Mouse (Mus musculus): Measurements from ENCODE around the gene Car10. TPM values are rescaled to one million over a fixed set of nuclear protein-coding genes. Genes with fewer than 3 reads are reported as not detected.

Car10 gene
- 0.47 and 1.1 TPM in 2 replicates for polyA plus RNA-seq (2016; fragmentation: Nextera tagmentation; extraction: Ambion mirVana)

DNA sequence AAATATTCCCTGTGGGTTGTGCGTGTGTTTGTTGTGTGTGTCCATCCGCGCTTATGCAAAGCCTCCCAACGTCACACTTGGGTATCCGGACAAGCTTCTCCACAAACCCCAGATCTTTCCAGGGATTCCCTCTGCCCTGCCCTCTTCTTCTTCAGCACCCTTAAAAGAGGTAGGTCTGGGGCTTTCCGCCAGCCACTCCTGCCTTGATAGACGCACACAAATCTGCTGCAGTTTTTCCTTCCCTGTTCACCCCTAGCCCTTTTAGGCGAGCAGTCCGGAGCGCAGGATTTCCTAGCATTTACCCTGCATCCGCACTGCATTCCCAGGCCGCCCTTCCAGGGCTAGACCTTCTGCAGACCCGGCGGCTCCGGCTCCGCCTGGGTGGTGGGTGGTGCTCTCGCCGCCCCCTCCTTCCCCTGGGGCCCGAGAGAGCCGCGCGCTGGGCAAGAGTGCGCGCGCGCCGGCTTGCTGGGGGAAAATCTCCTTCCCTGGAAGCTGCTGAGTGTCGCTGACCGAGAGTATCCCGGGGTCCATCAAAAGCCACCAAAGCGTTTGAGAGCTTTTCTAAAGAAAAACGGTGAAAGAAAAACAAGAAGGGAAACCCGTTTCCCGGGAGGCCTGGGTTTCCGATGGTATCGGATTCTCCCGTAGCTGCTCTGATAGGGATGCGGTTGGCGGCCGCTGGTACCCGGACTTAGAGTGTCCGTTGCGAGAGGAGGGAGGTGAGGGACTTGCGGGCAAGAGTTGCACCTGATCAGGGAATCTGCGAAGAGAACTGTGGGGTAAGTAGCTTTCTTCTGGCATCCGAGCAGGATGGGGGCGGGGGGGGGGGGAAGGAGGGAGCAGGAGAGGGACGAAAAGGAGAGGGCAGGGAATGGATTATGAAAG lies at the start of gene Car10:
TSS of gene Car10 (plus strand) at position 88 of the 888 bp plus-strand sequence.
- DNase-seq (ENCODE audit: low spot score) = peak; percentile 55
- H3K9me3 ChIP-seq (replicated peaks) = no peaks in the 10 kb centered on the region
- peaks cover 32% of the 10 kb centered on the region for H3K4me1 ChIP-seq
- under 1% methylated on average over 47 of the region's 48 CpGs for WGBS
- no peaks in the 10 kb centered on the region for H3K36me3 ChIP-seq
- no peak within 1 kb of the TSS for H3K27ac ChIP-seq (replicated peaks)
- H3K27me3 ChIP-seq (ENCODE audit: low read depth, poor library complexity, severe bottlenecking) = peaks cover 66% of the 10 kb centered on the region
- peak within 1 kb of the TSS; percentile 66 for H3K4me3 ChIP-seq

DNA sequence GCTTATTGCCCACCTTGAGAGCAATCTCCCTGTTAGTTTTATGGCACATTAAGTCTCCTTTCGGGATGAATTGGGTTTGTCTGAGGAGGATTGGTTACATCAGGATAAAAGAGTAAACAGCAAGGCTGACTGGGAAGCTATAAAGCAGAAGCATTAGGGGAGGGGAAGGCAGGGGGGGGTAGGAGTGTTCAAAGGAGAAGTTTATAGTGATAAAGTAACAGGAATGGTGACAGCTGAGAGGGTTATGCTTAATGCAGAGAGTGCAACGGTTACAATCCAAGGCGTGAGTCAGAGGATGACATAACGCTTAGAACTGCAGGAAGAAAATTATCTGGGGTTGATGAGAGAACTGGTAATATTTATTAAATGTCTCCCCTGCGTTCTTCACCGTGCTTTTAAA lies 32.8 kb upstream of the Car10 start:
- Histone ChIP-seq H3K9me3 (replicated peaks) (no peaks in the 10 kb centered on the region), H3K27me3 (ENCODE audit: low read depth, poor library complexity, severe bottlenecking) (no peaks in the 10 kb centered on the region), H3K36me3 (no peaks in the 10 kb centered on the region), H3K4me1 (no peaks in the 10 kb centered on the region), H3K4me3 (no peak overlapping the region), H3K27ac (replicated peaks) (no peak overlapping the region)
- DNase-seq (ENCODE audit: low spot score) = no peak
- WGBS = 80% methylated on average over 6 of the region's 6 CpGs

DNA sequence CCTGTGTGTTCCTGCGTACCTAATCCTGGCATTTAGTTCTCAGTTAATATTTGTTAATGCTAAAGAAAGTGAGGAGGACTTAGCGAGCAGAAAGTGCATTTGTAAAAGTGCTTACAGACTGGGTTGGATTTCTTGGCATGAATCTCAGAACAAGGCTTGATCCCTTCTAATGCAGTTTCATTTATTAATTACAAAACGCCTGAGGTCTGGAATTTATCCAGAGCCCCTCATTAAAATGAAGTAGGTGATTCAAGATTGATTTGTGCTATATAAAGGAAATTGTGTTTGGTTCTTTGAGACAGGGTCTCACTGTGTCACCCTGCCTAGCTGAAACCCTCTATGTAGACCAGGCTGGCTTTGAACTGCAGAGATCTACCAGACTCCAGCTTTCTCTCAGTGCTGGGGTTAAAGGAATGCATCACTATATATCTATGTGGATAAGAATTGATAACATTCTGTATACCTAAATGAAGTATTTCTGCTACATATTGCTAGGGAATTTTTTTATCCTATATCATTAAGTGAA lies 32.1 kb upstream of the Car10 start:
- no peak for DNase-seq (ENCODE audit: low spot score)
- 83% methylated on average over 3 of the region's 3 CpGs for WGBS
- H3K9me3 ChIP-seq (replicated peaks) = no peaks in the 10 kb centered on the region
- H3K27me3 ChIP-seq (ENCODE audit: low read depth, poor library complexity, severe bottlenecking) = no peaks in the 10 kb centered on the region
- H3K4me3 ChIP-seq = no peak overlapping the region
- H3K36me3 ChIP-seq = no peaks in the 10 kb centered on the region
- H3K4me1 ChIP-seq = no peaks in the 10 kb centered on the region
- no peak overlapping the region for H3K27ac ChIP-seq (replicated peaks)

DNA sequence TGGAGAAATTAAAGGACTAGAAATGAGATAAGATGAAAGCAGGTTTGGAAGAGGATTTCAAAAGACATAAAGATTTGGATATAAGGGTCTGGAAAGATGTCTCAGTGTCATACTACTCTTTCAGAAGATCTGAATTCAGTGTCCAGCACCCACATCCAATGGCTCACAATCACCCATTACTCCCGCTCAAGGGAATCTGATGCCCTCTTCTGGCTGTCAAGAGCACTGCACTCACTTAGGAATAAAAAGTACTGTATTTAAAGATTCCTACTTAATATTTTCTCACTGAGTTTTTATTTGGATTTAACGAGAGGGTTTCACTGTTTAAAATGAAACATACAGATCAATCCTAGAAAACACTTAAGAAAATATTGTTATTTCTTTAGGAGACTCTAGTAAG lies 2.2 kb upstream of the Car10 start:
- DNase-seq (ENCODE audit: low spot score) = no peak
- no peaks in the 10 kb centered on the region for H3K9me3 ChIP-seq (replicated peaks)
- H3K27me3 ChIP-seq (ENCODE audit: low read depth, poor library complexity, severe bottlenecking) = peaks cover 43% of the 10 kb centered on the region
- H3K27ac ChIP-seq (replicated peaks) = no peak overlapping the region
- no peak overlapping the region for H3K4me3 ChIP-seq
- peaks cover 32% of the 10 kb centered on the region for H3K4me1 ChIP-seq
- WGBS = 21% methylated on average over 2 of the region's 2 CpGs
- H3K36me3 ChIP-seq = no peaks in the 10 kb centered on the region

DNA sequence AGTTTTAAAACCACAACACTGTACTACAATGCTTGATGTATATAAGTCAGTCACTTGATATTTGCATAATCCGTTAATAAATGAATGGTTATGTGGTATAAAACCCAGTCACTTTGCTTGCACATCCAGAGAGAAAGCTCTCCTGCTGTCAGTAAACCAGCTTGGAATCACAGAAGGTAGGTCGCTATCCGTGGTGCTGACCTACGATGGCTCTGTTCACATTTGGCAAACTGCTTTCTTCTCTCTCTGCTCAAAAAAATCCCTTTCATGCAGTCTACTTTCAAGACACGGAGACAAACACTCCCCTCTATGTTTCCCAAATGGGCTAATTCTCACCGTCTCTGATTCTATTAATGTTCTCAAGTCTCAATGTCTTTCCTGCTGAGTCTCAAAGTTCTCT lies 827 bp upstream of the Car10 start:
- H3K36me3 ChIP-seq = no peaks in the 10 kb centered on the region
- 0 out of 2 replicates have a peak overlapping the region, but pooled peaks have one; percentile 66 for H3K4me3 ChIP-seq
- H3K27ac ChIP-seq (replicated peaks) = no peak overlapping the region
- H3K9me3 ChIP-seq (replicated peaks) = no peaks in the 10 kb centered on the region
- DNase-seq (ENCODE audit: low spot score) = peak; percentile 65
- 0% methylated on average over 6 of the region's 6 CpGs for WGBS
- H3K27me3 ChIP-seq (ENCODE audit: low read depth, poor library complexity, severe bottlenecking) = peaks cover 57% of the 10 kb centered on the region
- peaks cover 32% of the 10 kb centered on the region for H3K4me1 ChIP-seq

DNA sequence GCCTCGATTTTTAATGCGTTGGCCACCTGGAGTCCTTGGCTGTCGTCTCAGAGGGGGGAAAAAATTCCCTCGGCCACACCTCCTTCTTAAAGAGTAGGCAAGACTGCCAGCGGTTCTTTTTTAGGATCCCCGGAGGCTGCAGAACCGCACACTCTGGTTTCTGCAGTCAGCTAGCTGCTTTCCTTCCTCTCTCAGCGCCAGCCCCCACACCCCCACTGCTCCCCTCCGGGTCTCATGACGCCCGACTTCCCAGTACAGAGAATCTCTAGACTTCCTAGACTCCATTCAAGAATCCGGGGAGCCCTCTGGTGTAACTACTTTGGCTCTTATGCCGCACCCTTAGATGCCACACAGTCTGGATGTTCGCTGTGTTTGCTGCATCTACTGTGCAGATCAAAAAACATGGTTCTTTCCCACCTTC lies 387 bp upstream of the Car10 start:
- Histone ChIP-seq H3K27me3 (ENCODE audit: low read depth, poor library complexity, severe bottlenecking) (peaks cover 62% of the 10 kb centered on the region), H3K9me3 (replicated peaks) (no peaks in the 10 kb centered on the region), H3K4me1 (peaks cover 32% of the 10 kb centered on the region), H3K4me3 (peak overlapping the region; percentile 66), H3K27ac (replicated peaks) (no peak overlapping the region), H3K36me3 (no peaks in the 10 kb centered on the region)
- 3% methylated on average over 14 of the region's 14 CpGs for WGBS
- peak; percentile 20 for DNase-seq (ENCODE audit: low spot score)

DNA sequence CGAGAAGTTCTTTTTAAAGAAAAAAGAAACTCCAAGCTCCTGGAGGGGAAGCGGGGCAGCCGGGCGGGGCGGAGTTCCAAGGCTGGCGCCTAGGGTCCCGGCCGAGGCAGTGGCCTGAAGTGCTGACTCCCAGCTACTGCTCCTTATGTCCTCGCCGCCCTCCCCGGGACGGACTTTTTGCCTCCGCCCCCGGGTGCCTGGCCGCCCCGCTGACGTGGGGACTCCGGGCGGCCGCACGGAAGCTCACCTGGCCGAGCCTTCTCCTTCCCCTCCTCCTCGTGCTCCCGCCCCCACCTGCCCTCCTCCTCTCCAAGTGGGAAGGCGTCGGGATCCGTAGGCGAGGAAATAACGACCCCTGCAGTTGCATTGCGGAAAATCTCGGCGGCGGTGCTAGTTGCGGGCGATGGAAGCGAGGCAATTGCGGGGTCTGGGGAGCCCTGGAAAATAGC lies 1.1 kb downstream of the Car10 start:
- under 1% methylated on average over 37 of the region's 37 CpGs for WGBS
- peak; percentile 40 for DNase-seq (ENCODE audit: low spot score)
- H3K4me3 ChIP-seq = peak overlapping the region; percentile 66
- no peaks in the 10 kb centered on the region for H3K9me3 ChIP-seq (replicated peaks)
- H3K36me3 ChIP-seq = no peaks in the 10 kb centered on the region
- peaks cover 66% of the 10 kb centered on the region for H3K27me3 ChIP-seq (ENCODE audit: low read depth, poor library complexity, severe bottlenecking)
- H3K27ac ChIP-seq (replicated peaks) = no peak overlapping the region
- peaks cover 32% of the 10 kb centered on the region for H3K4me1 ChIP-seq

DNA sequence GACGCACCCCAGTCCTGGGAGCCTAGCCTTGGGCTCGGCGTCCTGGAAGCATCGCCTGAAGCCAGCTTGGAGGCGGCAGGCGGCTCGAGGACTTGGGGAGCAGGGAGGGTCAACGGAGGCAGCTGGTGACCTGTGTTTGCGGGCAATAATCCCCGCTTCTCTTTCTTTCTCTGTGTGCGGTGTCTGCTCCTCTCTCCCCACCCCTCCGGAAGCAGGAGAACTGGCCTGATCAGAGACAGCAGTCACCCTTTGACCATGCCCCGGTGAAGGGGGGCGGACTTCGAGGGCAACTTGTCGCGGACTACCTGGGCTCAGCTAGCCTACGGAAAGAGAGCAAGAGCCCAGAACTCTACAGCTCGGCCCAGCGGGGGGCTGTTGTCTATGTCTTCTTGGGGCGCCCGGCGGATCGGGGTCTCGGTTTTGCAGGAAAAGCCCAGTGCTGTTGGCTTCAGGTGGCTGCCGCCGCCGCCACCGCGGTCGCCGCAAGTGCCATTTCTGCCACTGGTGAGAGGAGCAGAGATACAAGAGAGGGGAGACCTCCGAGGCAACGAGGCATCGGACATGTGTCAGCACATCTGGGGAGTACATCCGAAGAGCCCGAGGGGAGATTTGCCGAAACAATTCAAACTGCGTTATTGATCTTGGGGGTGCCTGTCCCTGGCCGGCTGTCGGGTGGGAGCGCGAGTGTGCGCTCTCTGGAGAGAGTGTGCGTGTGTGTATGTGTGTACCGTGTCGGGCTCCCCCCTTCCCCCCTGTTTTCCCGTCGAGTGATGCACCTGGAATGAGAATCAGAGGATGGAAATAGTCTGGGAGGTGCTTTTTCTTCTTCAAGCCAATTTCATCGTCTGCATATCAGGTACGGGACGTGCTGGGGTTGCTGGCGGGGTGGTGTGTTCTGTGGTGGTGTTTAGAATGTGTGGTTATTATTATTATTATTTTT lies 1.9 kb downstream of the Car10 start:
- peak; percentile 40 for DNase-seq (ENCODE audit: low spot score)
- Histone ChIP-seq H3K4me3 (peak overlapping the region; percentile 66), H3K4me1 (peaks cover 32% of the 10 kb centered on the region), H3K27ac (replicated peaks) (no peak overlapping the region), H3K36me3 (no peaks in the 10 kb centered on the region), H3K9me3 (replicated peaks) (no peaks in the 10 kb centered on the region), H3K27me3 (ENCODE audit: low read depth, poor library complexity, severe bottlenecking) (peaks cover 66% of the 10 kb centered on the region)
- WGBS = 1% methylated on average over 53 of the region's 53 CpGs

DNA sequence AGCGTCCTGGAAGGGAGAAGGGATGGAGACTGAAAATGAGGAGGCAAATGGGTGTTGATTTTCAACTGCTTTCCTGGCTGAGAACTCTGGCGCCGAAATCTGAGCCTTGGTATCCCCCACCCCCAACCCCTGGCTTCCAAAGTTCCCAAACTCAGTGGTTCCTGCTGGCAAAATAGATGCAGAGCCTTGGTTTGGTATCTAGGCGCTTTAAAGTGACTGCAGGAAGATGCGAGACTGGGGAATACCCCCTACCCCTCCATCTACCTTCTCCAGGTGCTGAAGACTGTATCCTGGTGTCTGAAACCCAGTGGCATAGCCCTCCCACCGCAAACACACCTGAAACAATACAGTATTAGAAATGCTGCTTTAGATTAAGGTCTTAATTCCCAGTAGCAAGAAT lies 2.8 kb downstream of the Car10 start:
- Histone ChIP-seq H3K4me1 (peaks cover 32% of the 10 kb centered on the region), H3K36me3 (no peaks in the 10 kb centered on the region), H3K4me3 (no peak overlapping the region), H3K27me3 (ENCODE audit: low read depth, poor library complexity, severe bottlenecking) (peaks cover 66% of the 10 kb centered on the region), H3K9me3 (replicated peaks) (no peaks in the 10 kb centered on the region), H3K27ac (replicated peaks) (no peak overlapping the region)
- 4% methylated on average over 6 of the region's 6 CpGs for WGBS
- no peak for DNase-seq (ENCODE audit: low spot score)

DNA sequence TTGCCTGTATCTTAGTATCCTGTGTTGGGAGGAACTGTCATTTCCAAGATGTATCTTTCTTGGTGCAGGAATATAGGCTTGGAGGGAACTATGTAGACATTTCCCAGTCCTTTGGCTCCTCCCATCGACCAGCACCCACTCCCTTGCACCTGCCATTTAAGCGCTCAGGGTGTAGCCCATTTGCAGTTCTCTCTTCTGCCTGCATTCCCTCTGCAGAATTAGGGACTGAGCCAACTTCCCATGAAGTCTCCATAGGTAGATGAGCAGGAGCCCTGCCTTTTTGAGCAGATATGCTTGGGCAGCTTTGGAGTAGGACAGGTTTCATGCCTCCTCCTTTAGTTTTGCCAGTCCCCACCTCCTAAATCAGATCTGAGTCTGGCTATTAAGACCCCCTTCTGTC lies 3.3 kb downstream of the Car10 start:
- WGBS = 5% methylated on average over 2 of the region's 2 CpGs
- Histone ChIP-seq H3K4me3 (no peak overlapping the region), H3K36me3 (no peaks in the 10 kb centered on the region), H3K4me1 (peaks cover 32% of the 10 kb centered on the region), H3K27ac (replicated peaks) (no peak overlapping the region), H3K9me3 (replicated peaks) (no peaks in the 10 kb centered on the region), H3K27me3 (ENCODE audit: low read depth, poor library complexity, severe bottlenecking) (peaks cover 66% of the 10 kb centered on the region)
- no peak for DNase-seq (ENCODE audit: low spot score)

DNA sequence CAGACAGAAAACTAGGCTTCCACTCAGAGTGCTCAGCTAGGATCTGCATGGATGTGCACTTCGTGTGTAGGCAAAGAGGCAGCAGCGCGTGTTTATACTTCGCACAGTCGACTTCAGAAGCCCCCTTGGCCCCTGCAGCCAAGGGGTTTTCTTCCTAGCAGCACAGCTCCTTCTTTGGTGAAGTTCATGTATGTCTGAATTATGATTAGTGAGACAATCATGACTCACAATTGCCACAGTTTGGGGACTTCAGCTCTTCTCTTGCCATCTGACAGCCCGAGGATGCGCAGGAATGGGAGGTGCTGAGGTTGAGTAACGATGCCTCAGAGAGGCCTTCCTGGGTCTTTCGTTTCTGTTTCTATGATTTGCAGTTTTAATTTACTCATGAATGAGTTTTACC lies 4.5 kb downstream of the Car10 start:
- Histone ChIP-seq H3K27me3 (ENCODE audit: low read depth, poor library complexity, severe bottlenecking) (peaks cover 55% of the 10 kb centered on the region), H3K36me3 (no peaks in the 10 kb centered on the region), H3K4me3 (no peak overlapping the region), H3K27ac (replicated peaks) (no peak overlapping the region), H3K9me3 (replicated peaks) (no peaks in the 10 kb centered on the region), H3K4me1 (peaks cover 29% of the 10 kb centered on the region)
- WGBS = 88% methylated on average over 9 of the region's 9 CpGs
- DNase-seq (ENCODE audit: low spot score) = no peak

DNA sequence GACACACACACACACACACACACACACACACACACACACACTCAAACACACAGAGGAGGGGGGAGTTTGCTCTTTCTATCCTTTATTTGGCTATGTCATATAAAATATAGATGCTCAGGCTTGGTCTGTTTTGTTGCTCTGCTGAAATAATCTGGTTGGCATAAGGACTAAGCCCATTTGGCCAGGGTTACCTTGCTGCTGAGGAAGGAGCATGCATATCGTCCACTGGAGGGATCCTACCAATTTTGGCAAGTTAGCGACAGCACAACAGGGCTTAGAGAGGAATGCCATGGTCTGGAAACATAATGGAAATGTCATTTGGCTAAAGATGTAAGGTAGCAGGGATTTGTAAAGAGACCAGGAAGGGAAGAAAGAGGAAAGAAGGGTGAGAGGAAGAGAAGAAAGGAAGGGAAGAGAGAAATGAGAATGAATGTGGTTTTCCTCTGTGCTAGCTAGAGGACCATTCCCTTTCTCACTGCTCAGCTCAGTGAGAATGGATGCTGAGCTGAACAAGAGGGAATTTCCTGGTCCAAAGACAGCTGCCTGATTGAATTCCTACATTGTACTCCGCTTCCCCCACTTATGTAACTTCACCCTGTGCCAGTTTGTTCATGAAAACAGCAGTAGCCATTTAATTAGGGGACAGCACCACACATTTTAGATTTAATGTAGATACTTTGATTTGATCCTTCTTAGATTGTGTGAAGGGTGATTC lies 5.4 kb downstream of the Car10 start:
- Histone ChIP-seq H3K36me3 (no peaks in the 10 kb centered on the region), H3K4me3 (no peak overlapping the region), H3K9me3 (replicated peaks) (no peaks in the 10 kb centered on the region), H3K4me1 (peaks cover 20% of the 10 kb centered on the region), H3K27ac (replicated peaks) (no peak overlapping the region), H3K27me3 (ENCODE audit: low read depth, poor library complexity, severe bottlenecking) (peaks cover 46% of the 10 kb centered on the region)
- DNase-seq (ENCODE audit: low spot score) = no peak
- WGBS = 67% methylated on average over 3 of the region's 3 CpGs

Data from midbrain, embryonic 10.5 days (tissue).